Mouse (Mus musculus): ENCODE data around the gene Dok3. TPM values are rescaled to one million over a fixed set of nuclear protein-coding genes. Genes with fewer than 3 reads are reported as not detected.

The Dok3 gene
- polyA plus RNA-seq, 1 experiment, result 0.83 TPM

DNA sequence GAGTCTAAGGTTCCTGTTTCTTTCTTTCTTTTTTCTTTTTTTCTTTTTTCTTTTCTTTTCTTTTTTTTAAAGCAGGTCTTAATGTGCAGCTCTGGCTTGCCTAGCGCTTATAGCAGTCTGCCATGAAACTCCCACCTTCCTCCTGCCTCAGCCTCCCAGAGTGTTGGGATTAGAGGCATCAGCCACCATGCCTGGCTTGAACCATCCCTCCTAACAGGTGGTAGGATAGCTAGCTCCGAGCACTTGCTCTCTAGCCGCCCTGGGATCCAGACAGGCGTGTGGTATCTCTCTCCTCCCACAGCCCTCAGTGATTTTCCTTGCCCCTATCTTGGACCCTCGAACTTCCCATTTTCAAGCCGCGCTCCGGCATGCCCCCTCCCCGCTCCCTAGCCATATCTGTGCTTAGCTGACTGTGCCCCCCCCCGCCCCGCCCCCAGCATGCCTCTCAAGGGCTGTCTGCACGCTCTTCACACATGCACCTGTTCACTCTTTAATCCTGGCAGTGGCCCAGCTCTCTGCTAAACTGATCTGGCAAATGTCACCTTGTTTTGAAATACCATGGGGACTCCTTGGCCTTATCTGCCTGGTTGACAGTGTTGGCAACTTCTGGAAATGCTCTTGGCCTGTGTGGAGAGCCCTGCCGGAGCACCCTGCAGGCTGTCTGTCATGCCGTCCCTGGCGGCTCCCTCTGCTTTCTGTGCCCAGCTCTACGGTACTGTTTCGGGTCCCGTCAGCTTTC lies 34.0 kb downstream of the Dok3 start:
- no peaks in the 10 kb centered on the region for H3K79me3 ChIP-seq (ENCODE audit: low read depth)
- H3K36me3 ChIP-seq (ENCODE audit: control insufficient read depth, insufficient read depth), result peaks cover 32% of the 10 kb centered on the region
- no peaks in the 10 kb centered on the region for H3K27me3 ChIP-seq (ENCODE audit: control insufficient read depth, insufficient read depth, insufficient read length)
- no peak for TF ChIP-seq USF1 (IDR thresholded peaks at IDR 0.05; ENCODE audit: low read depth)
- no peak for TF ChIP-seq MAX (IDR thresholded peaks at IDR 0.05)
- no peaks in the 10 kb centered on the region for H3K79me2 ChIP-seq (ENCODE audit: control insufficient read depth, insufficient read depth)
- H3ac ChIP-seq (ENCODE audit: control insufficient read depth, insufficient read length, low read depth), result no peak overlapping the region
- no peak overlapping the region for H3K4me3 ChIP-seq (ENCODE audit: insufficient read depth, poor library complexity, severe bottlenecking)

DNA sequence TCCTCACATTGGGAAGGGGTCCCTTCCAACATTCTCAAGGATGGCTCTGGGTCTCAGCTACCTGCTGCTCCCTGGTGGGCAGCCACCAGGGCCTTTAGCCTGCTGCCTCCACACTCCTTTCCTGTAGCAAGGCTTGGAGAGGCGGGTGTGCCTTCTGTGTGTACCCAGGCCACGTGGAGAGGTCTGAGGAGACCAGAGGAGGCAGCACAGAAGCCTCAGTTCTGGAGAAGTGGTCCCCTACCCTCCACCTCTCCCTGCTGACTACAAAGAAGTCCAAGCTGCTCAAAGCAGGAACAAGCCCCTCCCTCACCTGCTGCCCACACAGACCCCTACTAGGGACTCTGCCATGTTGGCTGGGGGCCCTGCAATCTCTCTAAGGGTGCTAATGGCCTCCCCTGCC lies 34.8 kb downstream of the Dok3 start:
- Histone ChIP-seq H3K27me3 (ENCODE audit: control insufficient read depth, insufficient read depth, insufficient read length) (no peaks in the 10 kb centered on the region), H3K79me3 (ENCODE audit: low read depth) (no peaks in the 10 kb centered on the region), H3K36me3 (ENCODE audit: control insufficient read depth, insufficient read depth) (peaks cover 25% of the 10 kb centered on the region), H3K4me3 (ENCODE audit: insufficient read depth, poor library complexity, severe bottlenecking) (no peak overlapping the region), H3ac (ENCODE audit: control insufficient read depth, insufficient read length, low read depth) (no peak overlapping the region), H3K79me2 (ENCODE audit: control insufficient read depth, insufficient read depth) (no peaks in the 10 kb centered on the region)
- TF ChIP-seq MYOG (IDR thresholded peaks at IDR 0.05; ENCODE audit: control insufficient read depth, extremely low read depth, insufficient read length), result no peak
- no peak for TF ChIP-seq CEBPB (IDR thresholded peaks at IDR 0.05; ENCODE audit: low read depth)
- no peak for TF ChIP-seq CTCF (IDR thresholded peaks at IDR 0.05; ENCODE audit: control insufficient read depth, insufficient read depth, insufficient read length)
- no peak for TF ChIP-seq FOSL1 (IDR thresholded peaks at IDR 0.05; ENCODE audit: insufficient read depth, low read length, poor library complexity, severe bottlenecking)
- no peak for TF ChIP-seq MAX (IDR thresholded peaks at IDR 0.05)

DNA sequence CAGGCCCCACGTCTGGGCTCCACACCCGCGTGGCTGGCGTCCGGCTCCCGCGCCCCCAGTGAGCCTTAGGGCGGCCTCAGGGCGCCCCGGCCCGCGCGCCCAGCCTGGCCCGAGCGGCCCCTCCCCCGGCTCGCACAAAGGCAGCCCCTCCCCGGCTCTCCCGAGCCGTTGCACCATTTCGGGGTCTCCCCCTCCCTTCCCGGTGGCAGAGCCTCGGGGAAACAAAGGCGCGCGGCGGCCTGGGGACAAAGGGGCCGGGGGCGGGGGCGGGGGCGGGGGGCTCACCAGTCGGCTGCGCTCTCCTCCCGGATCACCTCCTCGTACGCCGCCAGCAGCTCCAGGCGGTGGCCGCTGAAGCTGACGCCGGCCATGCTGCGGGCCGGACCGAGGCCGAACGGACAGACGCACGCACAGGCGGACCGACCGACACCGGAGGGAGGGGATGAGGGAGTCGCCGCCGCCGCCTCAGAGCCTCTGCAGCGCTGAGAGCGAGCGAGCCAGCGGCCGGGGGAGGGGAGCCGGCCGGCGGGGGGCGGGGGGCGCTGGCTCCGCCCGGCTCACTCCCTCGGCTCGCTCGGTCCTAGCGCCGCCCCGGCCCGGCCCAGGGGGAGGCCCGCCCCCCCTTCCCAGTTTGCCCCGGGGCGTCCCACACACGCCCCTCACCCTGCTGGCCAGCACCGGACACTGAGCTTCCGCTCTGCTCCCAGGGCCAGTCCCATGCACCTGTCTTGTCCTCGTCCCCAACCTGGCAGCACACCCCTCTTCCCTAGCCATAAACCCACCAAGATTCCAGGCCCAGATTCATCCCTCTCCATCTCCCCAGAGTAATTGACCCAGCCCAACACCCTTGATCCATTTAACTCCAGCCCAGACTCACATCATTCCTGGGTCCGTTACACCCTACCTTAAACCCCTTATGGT lies 41.3 kb downstream of the Dok3 start, which contains the start of gene Dbn1:
Gene Dbn1 (minus strand): TSS at position 534 of the 921 bp plus-strand sequence.
- Histone ChIP-seq H3ac (ENCODE audit: control insufficient read depth, insufficient read length, low read depth) (peak within 1 kb of the TSS; percentile 94), H3K79me2 (ENCODE audit: control insufficient read depth, insufficient read depth) (peaks cover 27% of the 10 kb centered on the region), H3K27me3 (ENCODE audit: control insufficient read depth, insufficient read depth, insufficient read length) (no peaks in the 10 kb centered on the region), H3K4me3 (ENCODE audit: insufficient read depth, poor library complexity, severe bottlenecking) (peak within 1 kb of the TSS; percentile 49), H3K36me3 (ENCODE audit: control insufficient read depth, insufficient read depth) (no peaks in the 10 kb centered on the region), H3K79me3 (ENCODE audit: low read depth) (peaks cover 8% of the 10 kb centered on the region)
- TF ChIP-seq MYOD1 (IDR thresholded peaks at IDR 0.05; ENCODE audit: control insufficient read depth, insufficient read length, low read depth) (peak; percentile 29), CTCF (IDR thresholded peaks at IDR 0.05; ENCODE audit: control insufficient read depth, insufficient read depth, insufficient read length) (no peak)

DNA sequence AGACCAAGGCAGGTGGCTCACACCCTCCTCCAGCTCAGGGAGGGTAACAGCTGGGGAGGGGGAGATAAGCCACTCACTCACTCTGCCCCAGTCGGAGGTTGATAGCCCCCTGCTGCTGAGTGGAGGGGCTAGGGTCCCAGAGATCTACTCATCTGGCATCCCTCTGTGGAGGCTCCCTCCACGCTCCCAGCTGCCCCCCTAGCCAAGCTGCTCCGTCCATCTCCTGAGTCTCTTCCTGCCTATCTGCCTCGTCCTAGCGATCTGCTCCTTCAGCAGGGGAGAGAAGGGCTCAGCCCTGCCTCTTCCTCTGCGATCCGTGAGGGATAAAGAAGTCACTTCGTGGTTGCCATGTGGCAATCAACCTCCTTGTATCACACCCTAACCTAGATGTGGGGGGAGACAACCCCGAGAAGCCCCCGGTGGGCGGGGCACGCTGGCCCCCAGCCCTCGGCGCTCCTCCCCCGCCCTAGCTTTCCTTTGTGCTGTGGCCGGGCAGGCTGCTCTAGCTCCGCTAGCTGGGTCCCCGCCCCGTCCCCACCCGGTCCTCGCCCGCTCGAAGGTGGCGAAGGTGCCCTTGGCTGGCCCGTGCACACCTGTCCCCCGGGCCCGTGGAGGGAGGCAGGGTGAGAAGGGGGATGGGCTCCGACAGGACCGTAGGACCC lies 42.0 kb downstream of the Dok3 start:
- Histone ChIP-seq H3K79me3 (ENCODE audit: low read depth) (peaks cover 8% of the 10 kb centered on the region), H3ac (ENCODE audit: control insufficient read depth, insufficient read length, low read depth) (peak overlapping the region; percentile 94), H3K79me2 (ENCODE audit: control insufficient read depth, insufficient read depth) (peaks cover 27% of the 10 kb centered on the region), H3K36me3 (ENCODE audit: control insufficient read depth, insufficient read depth) (no peaks in the 10 kb centered on the region), H3K27me3 (ENCODE audit: control insufficient read depth, insufficient read depth, insufficient read length) (no peaks in the 10 kb centered on the region), H3K4me3 (ENCODE audit: insufficient read depth, poor library complexity, severe bottlenecking) (peak overlapping the region; percentile 49)
- no peak for TF ChIP-seq MAX (IDR thresholded peaks at IDR 0.05)
- TF ChIP-seq MYOD1 (IDR thresholded peaks at IDR 0.05; ENCODE audit: control insufficient read depth, insufficient read length, low read depth), result no peak
- TF ChIP-seq CTCF (IDR thresholded peaks at IDR 0.05; ENCODE audit: control insufficient read depth, insufficient read depth, insufficient read length), result no peak
- no peak for TF ChIP-seq MYOG (IDR thresholded peaks at IDR 0.05; ENCODE audit: control insufficient read depth, extremely low read depth, insufficient read length)
- no peak for TF ChIP-seq CEBPB (IDR thresholded peaks at IDR 0.05; ENCODE audit: low read depth)
- no peak for TF ChIP-seq USF1 (IDR thresholded peaks at IDR 0.05; ENCODE audit: low read depth)
- no peak for TF ChIP-seq FOSL1 (IDR thresholded peaks at IDR 0.05; ENCODE audit: insufficient read depth, low read length, poor library complexity, severe bottlenecking)

DNA sequence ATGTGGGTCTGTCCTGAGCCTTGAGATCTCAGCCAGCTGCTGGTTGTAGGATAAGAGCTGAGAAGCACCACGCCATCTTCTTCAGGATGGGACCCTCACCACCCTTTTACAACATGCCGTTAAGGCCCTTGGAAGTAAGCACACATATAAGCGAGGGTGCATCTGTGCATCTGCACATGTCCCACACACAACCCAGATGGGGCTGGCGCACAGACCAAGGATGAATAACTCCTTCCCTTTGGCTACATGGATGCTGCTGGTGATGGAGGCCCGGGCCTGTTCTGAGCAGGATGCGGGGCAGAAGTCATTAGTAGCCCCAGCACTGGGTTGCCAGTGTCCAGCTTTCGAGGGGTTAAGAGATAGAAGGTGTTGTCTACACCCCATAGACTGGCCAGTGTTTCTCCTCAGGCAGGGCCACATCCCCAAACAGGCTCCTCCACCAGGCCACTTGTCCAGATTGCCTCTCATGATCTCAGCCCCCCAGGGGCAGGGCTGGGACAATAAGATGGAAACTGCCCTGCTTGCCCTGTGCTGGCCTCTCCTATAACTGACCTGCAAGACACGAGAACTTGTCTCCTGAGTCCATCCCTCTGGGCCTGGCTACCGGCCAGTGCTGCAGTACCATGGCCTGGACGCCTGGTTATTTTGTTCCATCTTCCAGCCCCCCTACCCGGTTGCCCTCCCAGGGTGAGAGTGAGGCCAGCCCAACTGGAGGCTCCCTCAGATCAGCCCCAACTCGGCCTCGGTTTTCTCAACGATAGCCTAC lies 42.9 kb downstream of the Dok3 start:
- Histone ChIP-seq H3K27me3 (ENCODE audit: control insufficient read depth, insufficient read depth, insufficient read length) (no peaks in the 10 kb centered on the region), H3K4me3 (ENCODE audit: insufficient read depth, poor library complexity, severe bottlenecking) (peak overlapping the region; percentile 49), H3ac (ENCODE audit: control insufficient read depth, insufficient read length, low read depth) (no peak overlapping the region), H3K79me2 (ENCODE audit: control insufficient read depth, insufficient read depth) (peaks cover 27% of the 10 kb centered on the region), H3K36me3 (ENCODE audit: control insufficient read depth, insufficient read depth) (no peaks in the 10 kb centered on the region), H3K79me3 (ENCODE audit: low read depth) (peaks cover 8% of the 10 kb centered on the region)
- TF ChIP-seq CTCF (IDR thresholded peaks at IDR 0.05; ENCODE audit: control insufficient read depth, insufficient read depth, insufficient read length) (no peak), MYOG (IDR thresholded peaks at IDR 0.05; ENCODE audit: control insufficient read depth, extremely low read depth, insufficient read length) (no peak), MYOD1 (IDR thresholded peaks at IDR 0.05; ENCODE audit: control insufficient read depth, insufficient read length, low read depth) (no peak), CEBPB (IDR thresholded peaks at IDR 0.05; ENCODE audit: low read depth) (no peak), FOSL1 (IDR thresholded peaks at IDR 0.05; ENCODE audit: insufficient read depth, low read length, poor library complexity, severe bottlenecking) (no peak), MAX (IDR thresholded peaks at IDR 0.05) (no peak), USF1 (IDR thresholded peaks at IDR 0.05; ENCODE audit: low read depth) (no peak)

Measured in C2C12 (cell line).